Mouse (Mus musculus) liver, embryonic 13.5 days (tissue): ENCODE measurements at regions not wholly inside any gene's neighbourhood (a gene's known extent, or its start where the extent isn't known, plus 50 kb on each side); places are given as distances from the start of the nearest gene placed in this dataset.

ENCODE experiments used
- ATAC-seq: fragments of 200-750 bp; cut with Nextera tagmentation; 2 replicates; pipeline ENCODE4 v1.8.0; 2017; ENCODE audit warnings: low read depth, mild to moderate bottlenecking, moderate number of reproducible peaks, moderate library complexity
- DNase-seq: peaks from one replicate; pipeline ENCODE4 v3.0.0; 2022
- H3K27ac ChIP-seq: fragments of 300-500 bp; sonication (generic); 2 replicates; pipeline ENCODE4 v1.5.1; 2015; ENCODE audit warnings: moderate library complexity, mild to moderate bottlenecking, inconsistent platforms
- H3K27me3 ChIP-seq: fragments of 300-500 bp; sonication (generic); 2 replicates; pipeline ENCODE4 v1.6.1; 2015; ENCODE audit warnings: mild to moderate bottlenecking, inconsistent platforms
- H3K36me3 ChIP-seq: fragments of 300-500 bp; sonication (generic); 2 replicates; pipeline ENCODE4 v1.6.1; 2015; ENCODE audit warnings: mild to moderate bottlenecking, inconsistent platforms
- H3K4me1 ChIP-seq: fragments of 300-500 bp; sonication (generic); replicated peaks from 2 replicates; pipeline ENCODE4 v1.6.1; 2015; ENCODE audit warnings: inconsistent platforms
- H3K4me2 ChIP-seq: fragments of 300-500 bp; sonication (generic); 2 replicates; pipeline ENCODE4 v1.6.1; 2015; ENCODE audit warnings: inconsistent platforms, mild to moderate bottlenecking, moderate library complexity
- H3K4me3 ChIP-seq: fragments of 300-500 bp; sonication (generic); replicated peaks from 2 replicates; pipeline ENCODE4 v1.5.1; 2015; ENCODE audit warnings: mild to moderate bottlenecking, inconsistent platforms
- H3K9ac ChIP-seq: fragments of 300-500 bp; sonication (generic); 2 replicates; pipeline ENCODE4 v1.6.1; 2015; ENCODE audit warnings: mild to moderate bottlenecking, inconsistent platforms
- H3K9me3 ChIP-seq: fragments of 300-500 bp; sonication (generic); replicated peaks from 2 replicates; pipeline ENCODE4 v1.6.1; 2016; ENCODE audit warnings: inconsistent platforms
- WGBS: fragments of 180-500 bp; shearing (Covaris S2); methylation state at CpG from one replicate; pipeline ENCODE4 v1.1.7; 2015; ENCODE audit not compliant: insufficient replicate concordance; 5-methylcytosine and 5-hydroxymethylcytosine counted together

- H3K27me3 ChIP-seq: no peaks in the 10 kb centered on the region
- no peak overlapping the region for H3K27ac ChIP-seq
- 0 out of 2 replicates have a peak, but pooled peaks have one; percentile 36 for ATAC-seq
- H3K4me2 ChIP-seq: no peak overlapping the region
- H3K36me3 ChIP-seq: no peaks in the 10 kb centered on the region
- no peak overlapping the region for H3K9ac ChIP-seq
- H3K4me3 ChIP-seq: no peak overlapping the region
- no peaks in the 10 kb centered on the region for H3K9me3 ChIP-seq
- H3K4me1 ChIP-seq: no peaks in the 10 kb centered on the region
- DNase-seq: no peak
Measured at GRCm38 (mm10) chr12:45659612-45660011, 585.1 kb upstream of the Stxbp6 start.

- WGBS: 42% methylated on average over 2 of the region's 2 CpGs
- Histone ChIP-seq H3K4me3 (no peak overlapping the region), H3K36me3 (no peaks in the 10 kb centered on the region), H3K27ac (no peak overlapping the region), H3K4me2 (no peak overlapping the region), H3K27me3 (no peaks in the 10 kb centered on the region), H3K9ac (no peak overlapping the region), H3K9me3 (no peaks in the 10 kb centered on the region), H3K4me1 (no peaks in the 10 kb centered on the region)
- ATAC-seq (no peak), DNase-seq (no peak)
Measured at GRCm38 (mm10) chr12:45656574-45656973, 582.1 kb upstream of the Stxbp6 start.

GRCm38 (mm10) chr12:45648654-45649053 lies 574.1 kb upstream of the Stxbp6 start:
- no peak for DNase-seq
- H3K9ac ChIP-seq: no peak overlapping the region
- no peaks in the 10 kb centered on the region for H3K4me1 ChIP-seq
- ATAC-seq: no peak
- no peaks in the 10 kb centered on the region for H3K9me3 ChIP-seq
- no peaks in the 10 kb centered on the region for H3K27me3 ChIP-seq
- H3K4me3 ChIP-seq: no peak overlapping the region
- no peak overlapping the region for H3K27ac ChIP-seq
- WGBS: 76% methylated on average over 4 of the region's 4 CpGs
- H3K4me2 ChIP-seq: no peak overlapping the region
- H3K36me3 ChIP-seq: no peaks in the 10 kb centered on the region

- H3K4me1 ChIP-seq: no peaks in the 10 kb centered on the region
- 57% methylated on average over 2 of the region's 2 CpGs for WGBS
- ATAC-seq (no peak), DNase-seq (no peak)
- H3K9ac ChIP-seq: no peak overlapping the region
- H3K27ac ChIP-seq: no peak overlapping the region
- no peaks in the 10 kb centered on the region for H3K27me3 ChIP-seq
- H3K4me2 ChIP-seq: no peak overlapping the region
- H3K4me3 ChIP-seq: no peak overlapping the region
- H3K9me3 ChIP-seq: no peaks in the 10 kb centered on the region
- no peaks in the 10 kb centered on the region for H3K36me3 ChIP-seq
Measured at GRCm38 (mm10) chr12:45644180-45644579, 569.7 kb upstream of the Stxbp6 start.

- no peak for ATAC-seq
- WGBS: 52% methylated on average over 1 of the region's 1 CpGs
- Histone ChIP-seq H3K27ac (no peak overlapping the region), H3K9me3 (no peaks in the 10 kb centered on the region), H3K4me1 (no peaks in the 10 kb centered on the region), H3K27me3 (no peaks in the 10 kb centered on the region), H3K4me3 (no peak overlapping the region), H3K36me3 (no peaks in the 10 kb centered on the region), H3K9ac (no peak overlapping the region), H3K4me2 (no peak overlapping the region)
- no peak for DNase-seq
Measured at GRCm38 (mm10) chr12:45622830-45623229, 548.3 kb upstream of the Stxbp6 start.

- Histone ChIP-seq H3K9me3 (no peaks in the 10 kb centered on the region), H3K4me2 (no peak overlapping the region), H3K27ac (no peak overlapping the region), H3K9ac (no peak overlapping the region), H3K4me1 (no peaks in the 10 kb centered on the region), H3K4me3 (no peak overlapping the region), H3K27me3 (no peaks in the 10 kb centered on the region), H3K36me3 (no peaks in the 10 kb centered on the region)
- DNase-seq (no peak), ATAC-seq (no peak)
Measured at GRCm38 (mm10) chr12:45620056-45620455, 545.5 kb upstream of the Stxbp6 start.

- Histone ChIP-seq H3K27ac (no peak overlapping the region), H3K9ac (no peak overlapping the region), H3K4me3 (no peak overlapping the region), H3K4me2 (no peak overlapping the region), H3K4me1 (no peaks in the 10 kb centered on the region), H3K27me3 (no peaks in the 10 kb centered on the region), H3K36me3 (no peaks in the 10 kb centered on the region), H3K9me3 (no peaks in the 10 kb centered on the region)
- WGBS: 64% methylated on average over 1 of the region's 1 CpGs
- no peak for DNase-seq
- ATAC-seq: no peak
Measured at GRCm38 (mm10) chr12:45614509-45615150, 540.1 kb upstream of the Stxbp6 start.

GRCm38 (mm10) chr12:45614074-45614473 lies 539.6 kb upstream of the Stxbp6 start:
- Histone ChIP-seq H3K4me3 (no peak overlapping the region), H3K36me3 (no peaks in the 10 kb centered on the region), H3K27ac (no peak overlapping the region), H3K4me1 (no peaks in the 10 kb centered on the region), H3K27me3 (no peaks in the 10 kb centered on the region), H3K9me3 (no peaks in the 10 kb centered on the region), H3K9ac (no peak overlapping the region), H3K4me2 (no peak overlapping the region)
- ATAC-seq: no peak
- DNase-seq: no peak

- 65% methylated on average over 3 of the region's 3 CpGs for WGBS
- no peak for ATAC-seq
Measured at GRCm38 (mm10) chr12:45599443-45599842, 524.9 kb upstream of the Stxbp6 start.

DNA sequence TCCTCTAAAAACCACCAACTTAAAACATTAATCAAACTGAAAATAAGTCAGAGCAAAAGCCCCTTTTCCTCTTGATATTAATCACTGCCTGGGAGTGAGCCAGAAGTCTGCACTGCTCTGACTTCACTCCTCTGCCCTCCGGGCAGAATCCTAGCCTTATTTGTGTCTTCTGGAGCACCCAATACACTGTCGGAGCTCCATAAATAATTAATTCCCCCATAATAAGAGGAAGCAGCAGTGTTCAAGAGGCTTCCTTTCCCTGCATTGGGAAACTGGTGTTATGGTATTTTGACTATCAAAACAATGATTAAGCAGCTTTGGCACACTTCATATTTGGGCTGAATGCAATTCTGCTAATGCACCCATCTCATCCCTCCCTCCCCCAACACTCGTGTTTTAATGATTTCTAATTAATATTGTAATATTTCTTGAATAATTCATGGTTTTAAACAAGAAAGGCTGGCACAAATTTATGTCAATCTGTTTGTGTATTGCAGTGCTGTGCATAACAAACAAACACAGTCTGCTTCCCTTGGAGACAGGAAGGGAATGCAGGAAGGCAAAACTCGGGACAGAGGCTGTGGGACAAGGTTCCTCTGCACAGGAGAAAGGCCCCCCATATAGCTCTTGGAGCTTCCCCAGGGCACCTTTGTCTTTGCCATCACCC lies 523.5 kb upstream of the Stxbp6 start:
- H3K4me1 ChIP-seq: no peaks in the 10 kb centered on the region
- no peaks in the 10 kb centered on the region for H3K36me3 ChIP-seq
- no peak overlapping the region for H3K9ac ChIP-seq
- WGBS: 54% methylated on average over 4 of the region's 4 CpGs
- no peaks in the 10 kb centered on the region for H3K27me3 ChIP-seq
- no peaks in the 10 kb centered on the region for H3K9me3 ChIP-seq
- no peak overlapping the region for H3K4me3 ChIP-seq
- H3K4me2 ChIP-seq: no peak overlapping the region
- DNase-seq (no peak), ATAC-seq (no peak)
- no peak overlapping the region for H3K27ac ChIP-seq

More at GRCm38 (mm10) chr12:45599443-45599842, 524.9 kb upstream of the Stxbp6 start:
- Histone ChIP-seq H3K9me3 (no peaks in the 10 kb centered on the region), H3K27ac (no peak overlapping the region), H3K9ac (no peak overlapping the region), H3K36me3 (no peaks in the 10 kb centered on the region), H3K4me3 (no peak overlapping the region), H3K4me1 (no peaks in the 10 kb centered on the region), H3K27me3 (no peaks in the 10 kb centered on the region), H3K4me2 (no peak overlapping the region)
- DNase-seq: no peak

DNA sequence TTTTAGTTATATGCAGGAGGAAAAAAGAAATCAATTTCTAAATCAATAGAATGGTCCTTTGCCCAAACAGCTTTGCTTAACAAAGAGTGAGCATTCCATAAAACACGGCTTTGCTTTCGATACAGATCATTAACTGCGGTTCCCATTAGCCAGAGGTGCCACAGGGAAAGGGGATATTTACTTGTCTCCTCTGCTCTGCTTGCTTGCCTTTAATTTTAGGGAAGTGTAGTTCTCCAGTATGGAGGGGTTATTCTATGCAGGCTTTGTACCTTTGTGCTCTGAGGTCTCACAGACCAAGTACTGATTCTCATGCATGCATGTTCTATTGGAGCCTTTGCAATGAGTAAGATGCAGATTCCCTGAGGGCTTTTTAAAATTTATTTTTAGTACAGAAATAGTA lies 520.2 kb upstream of the Stxbp6 start:
- Histone ChIP-seq H3K27me3 (no peaks in the 10 kb centered on the region), H3K9me3 (no peaks in the 10 kb centered on the region), H3K27ac (no peak overlapping the region), H3K36me3 (no peaks in the 10 kb centered on the region), H3K4me3 (no peak overlapping the region), H3K4me2 (no peak overlapping the region), H3K9ac (no peak overlapping the region), H3K4me1 (no peaks in the 10 kb centered on the region)
- ATAC-seq: no peak
- WGBS: 81% methylated on average over 3 of the region's 3 CpGs
- DNase-seq: no peak

GRCm38 (mm10) chr12:45590191-45590590 lies 515.7 kb upstream of the Stxbp6 start:
- H3K4me3 ChIP-seq: no peak overlapping the region
- H3K36me3 ChIP-seq: no peaks in the 10 kb centered on the region
- WGBS: 51% methylated on average over 2 of the region's 2 CpGs
- no peaks in the 10 kb centered on the region for H3K27me3 ChIP-seq
- H3K4me1 ChIP-seq: no peaks in the 10 kb centered on the region
- no peak overlapping the region for H3K9ac ChIP-seq
- H3K9me3 ChIP-seq: no peaks in the 10 kb centered on the region
- no peak for ATAC-seq
- no peak overlapping the region for H3K4me2 ChIP-seq
- no peak for DNase-seq
- H3K27ac ChIP-seq: no peak overlapping the region
